Mouse (Mus musculus) thymus, postnatal 25 days (tissue): Measurements from ENCODE around the gene Pgp.

Source experiments
- DNase-seq: peaks from one replicate; pipeline ENCODE4 v3.0.0; 2022

The Pgp gene

GRCm38 (mm10) chr17:24488186-24488661 is 18.0 kb downstream of the Pgp start, which contains the start of gene Caskin1:
Gene Caskin1, plus strand, starts transcription at chr17:24488601.
- DNase-seq = no peak

- no peak for DNase-seq
Measured at GRCm38 (mm10) chr17:24488662-24489264, 18.6 kb downstream of the Pgp start.

GRCm38 (mm10) chr17:24489265-24490030 is 19.3 kb downstream of the Pgp start:
- no peak for DNase-seq

- no peak for DNase-seq
Measured at GRCm38 (mm10) chr17:24490399-24490798, 20.2 kb downstream of the Pgp start.

GRCm38 (mm10) chr17:24494627-24495335 is 24.6 kb downstream of the Pgp start:
- DNase-seq = peak; percentile 46

GRCm38 (mm10) chr17:24495443-24495842 is 25.3 kb downstream of the Pgp start:
- no peak for DNase-seq

- DNase-seq = no peak
Measured at GRCm38 (mm10) chr17:24496026-24496425, 25.8 kb downstream of the Pgp start.

GRCm38 (mm10) chr17:24502208-24502607 is 32.0 kb downstream of the Pgp start:
- no peak for DNase-seq

GRCm38 (mm10) chr17:24504085-24504484 is 33.9 kb downstream of the Pgp start:
- no peak for DNase-seq

GRCm38 (mm10) chr17:24505286-24505955 is 35.2 kb downstream of the Pgp start:
- no peak for DNase-seq

GRCm38 (mm10) chr17:24506332-24507070 is 36.3 kb downstream of the Pgp start:
- no peak for DNase-seq

- no peak for DNase-seq
Measured at GRCm38 (mm10) chr17:24507129-24507664, 37.0 kb downstream of the Pgp start.

GRCm38 (mm10) chr17:24507806-24508460 is 37.7 kb downstream of the Pgp start:
- DNase-seq = no peak

GRCm38 (mm10) chr17:24513609-24514008 is 43.4 kb downstream of the Pgp start:
- DNase-seq = peak; percentile 15

- no peak for DNase-seq
Measured at GRCm38 (mm10) chr17:24514270-24515257, 44.4 kb downstream of the Pgp start.

- no peak for DNase-seq
Measured at GRCm38 (mm10) chr17:24520450-24520849, 50.3 kb downstream of the Pgp start.
